Mouse (Mus musculus) brain, adult 2 months (tissue): ENCODE measurements at regions not wholly inside any gene's neighbourhood (a gene's known extent, or its start where the extent isn't known, plus 50 kb on each side); places are given as distances from the start of the nearest gene placed in this dataset.

ENCODE experiments used
- DNase-seq: peaks from one replicate; pipeline ENCODE4 v3.0.0; 2011; ENCODE audit warnings: low read depth, low spot score

- DNase-seq: peak; percentile 58
Measured at GRCm38 (mm10) chrX:145672776-145673175, 167.8 kb upstream of the Amot start.

- DNase-seq: no peak
Measured at GRCm38 (mm10) chrX:145651647-145652046, 146.7 kb upstream of the Amot start.

- DNase-seq: no peak
Measured at GRCm38 (mm10) chrX:145619649-145620048, 114.7 kb upstream of the Amot start.

DNA sequence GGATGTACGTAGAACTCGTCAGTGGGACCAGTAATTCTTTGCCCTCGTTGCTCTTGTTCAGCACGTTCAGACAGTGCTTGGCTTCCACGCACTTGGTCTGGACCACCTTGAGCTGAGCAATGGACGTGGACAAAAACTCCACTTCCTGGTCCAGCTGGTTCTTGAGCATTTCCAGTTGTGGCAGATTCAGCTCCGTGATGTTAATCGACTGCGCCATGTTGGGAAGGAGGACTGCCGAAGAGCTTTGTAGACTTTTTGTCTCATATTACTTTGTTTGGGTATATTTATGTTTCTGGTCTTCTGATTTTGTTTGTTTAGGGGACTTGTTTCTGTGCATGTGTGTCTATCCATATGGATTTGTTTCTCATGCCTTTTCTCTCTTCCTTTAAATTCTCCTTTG is 97.1 kb upstream of the Amot start:
- no peak for DNase-seq

DNA sequence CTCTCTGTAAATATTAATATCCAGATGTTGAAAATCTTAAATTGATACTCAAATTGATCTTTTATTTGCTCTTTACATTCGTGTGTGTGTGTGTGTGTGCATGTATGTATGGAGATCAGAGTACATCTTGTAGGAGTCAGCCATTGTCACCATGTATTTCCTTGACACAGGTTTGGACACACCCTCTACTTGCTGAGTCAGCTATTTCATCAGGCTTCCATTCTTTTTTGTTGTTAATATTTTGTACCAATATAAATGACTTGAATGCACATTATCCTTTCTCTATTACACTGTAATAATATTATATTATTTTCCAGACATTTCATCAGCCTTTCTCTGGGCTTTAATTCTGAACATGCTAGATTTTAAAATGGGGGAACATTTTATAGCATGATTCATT is 85.8 kb upstream of the Amot start:
- DNase-seq: no peak

DNA sequence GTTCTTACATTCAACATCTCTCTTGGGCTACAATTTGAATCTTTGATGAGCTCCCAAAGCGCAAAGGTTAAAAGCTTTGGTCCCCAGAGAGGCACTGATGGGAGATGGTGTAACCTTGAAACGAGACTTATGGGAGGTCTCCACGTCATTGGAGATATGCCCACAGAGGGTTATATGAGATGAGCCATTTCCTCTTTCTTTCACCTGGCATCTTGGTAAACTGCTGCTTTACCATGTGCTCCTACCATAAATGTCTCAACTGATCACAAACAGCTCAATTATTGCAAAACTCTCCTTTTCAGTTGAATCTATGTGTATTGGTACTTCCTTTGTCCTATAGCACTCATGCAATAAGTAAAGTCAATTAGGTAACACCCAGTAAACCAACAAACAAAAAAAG is 62.5 kb upstream of the Amot start:
- no peak for DNase-seq

DNA sequence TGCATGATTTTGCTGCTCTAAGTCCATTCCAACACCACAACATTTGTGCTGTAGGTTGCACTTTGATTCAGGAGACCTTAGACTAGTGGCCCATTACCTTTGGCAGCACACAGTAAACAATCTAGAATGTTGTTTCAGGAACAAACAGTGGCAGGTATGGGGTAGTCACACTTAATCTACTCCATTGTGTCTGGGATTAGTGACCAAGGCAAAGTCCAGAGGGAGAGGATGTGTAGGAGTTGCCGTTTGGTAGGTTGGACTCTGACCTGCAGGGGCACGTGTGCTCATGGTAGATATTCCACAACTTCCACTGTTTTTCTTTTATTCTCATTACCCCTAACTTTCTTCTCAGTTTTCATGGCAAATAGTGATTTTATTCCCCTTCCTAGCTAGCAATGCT is 62.1 kb upstream of the Amot start:
- no peak for DNase-seq

GRCm38 (mm10) chrX:145558881-145559280 is 53.9 kb upstream of the Amot start:
- DNase-seq: no peak
